Mouse (Mus musculus) megakaryocyte-erythroid progenitor cell, adult 5-6 weeks (primary cell): ENCODE data around the gene Stim1. TPM values are rescaled to one million over a fixed set of nuclear protein-coding genes. Genes with fewer than 3 reads are reported as not detected.

Experiments used
- ATAC-seq: replicated peaks from 2 replicates; pipeline ENCODE4 v1.8.0; 2016; ENCODE audit warnings: mild to moderate bottlenecking, inconsistent platforms; ENCODE audit not compliant: severe bottlenecking, poor library complexity, low FRiP score, low TSS enrichment
- total RNA-seq, 2 experiments: library from RNA; stranded (forward) in 1 of 2; stranded (reverse) in 1 of 2; fragments of 200-1000, 215-1000 nt in 1 of 2; fragments of >200 nt in 1 of 2; fragmentation: Nextera tagmentation in 1 of 2; gene quantifications; 2 replicates each; pipeline ENCODE4 v1.2.3; 2014 to 2017

The Stim1 gene
- total RNA-seq (2014; fragmentation: Nextera tagmentation) (23.4 and 37.7 TPM in 2 replicates), total RNA-seq (2017) (18.4 and 19.4 TPM in 2 replicates)

- peak; percentile 42 for ATAC-seq
Observed at GRCm38 (mm10) chr7:102267601-102268394, at the start of gene Stim1. Gene Stim1, plus strand, starts transcription at chr7:102267806.

- ATAC-seq = no peak
Observed at GRCm38 (mm10) chr7:102221899-102222298, 45.7 kb upstream of the Stim1 start.

- ATAC-seq = peak; percentile 70; the same call in 1 of the 2 replicates
Observed at GRCm38 (mm10) chr7:102222336-102222735, 45.3 kb upstream of the Stim1 start.

- peak; percentile 80 for ATAC-seq
Observed at GRCm38 (mm10) chr7:102222830-102223556, 44.6 kb upstream of the Stim1 start.

GRCm38 (mm10) chr7:102223883-102224738, 43.5 kb upstream of the Stim1 start:
- ATAC-seq = 0 out of 2 replicates have a peak, but pooled peaks have one; percentile 4

- no peak for ATAC-seq
Observed at GRCm38 (mm10) chr7:102226051-102226450, 41.6 kb upstream of the Stim1 start.

- ATAC-seq = no peak
Observed at GRCm38 (mm10) chr7:102228049-102228670, 39.4 kb upstream of the Stim1 start.

- no peak for ATAC-seq
Observed at GRCm38 (mm10) chr7:102229814-102230213, 37.8 kb upstream of the Stim1 start.

- ATAC-seq = no peak
Observed at GRCm38 (mm10) chr7:102233059-102233458, 34.5 kb upstream of the Stim1 start.

GRCm38 (mm10) chr7:102238686-102239286, 28.8 kb upstream of the Stim1 start:
- no peak for ATAC-seq

- no peak for ATAC-seq
Observed at GRCm38 (mm10) chr7:102239591-102239990, 28.0 kb upstream of the Stim1 start.

- ATAC-seq = peak; percentile 47
Observed at GRCm38 (mm10) chr7:102242371-102242770, 25.2 kb upstream of the Stim1 start.

- no peak for ATAC-seq
Observed at GRCm38 (mm10) chr7:102242917-102243316, 24.7 kb upstream of the Stim1 start.

- no peak for ATAC-seq
Observed at GRCm38 (mm10) chr7:102243870-102244269, 23.7 kb upstream of the Stim1 start.

- ATAC-seq = no peak
Observed at GRCm38 (mm10) chr7:102244782-102245535, 22.6 kb upstream of the Stim1 start.

GRCm38 (mm10) chr7:102245775-102246174, 21.8 kb upstream of the Stim1 start:
- ATAC-seq = no peak

- no peak for ATAC-seq
Observed at GRCm38 (mm10) chr7:102246265-102246664, 21.3 kb upstream of the Stim1 start.
